Mouse (Mus musculus) limb, embryonic 10.5 days (tissue): Measurements from ENCODE around the gene Grik3. TPM values are rescaled to one million over a fixed set of nuclear protein-coding genes. Genes with fewer than 3 reads are reported as not detected.

ENCODE experiments used
- DNase-seq: peaks from one replicate; pipeline ENCODE4 v3.0.0-alpha.2; 2017; ENCODE audit warnings: low spot score
- H3K27ac ChIP-seq: fragments of 300-500 bp; sonication (generic); 2 replicates; pipeline ENCODE4 v1.5.1; 2016; ENCODE audit warnings: mild to moderate bottlenecking
- H3K27me3 ChIP-seq: fragments of 300-500 bp; sonication (generic); 2 replicates; pipeline ENCODE4 v1.6.1; 2016; ENCODE audit warnings: low read depth, mild to moderate bottlenecking; ENCODE audit not compliant: poor library complexity, severe bottlenecking
- H3K36me3 ChIP-seq: fragments of 300-500 bp; sonication (generic); 2 replicates; pipeline ENCODE4 v1.6.1; 2016; ENCODE audit warnings: mild to moderate bottlenecking, moderate library complexity
- H3K4me1 ChIP-seq: fragments of 300-500 bp; sonication (generic); 2 replicates; pipeline ENCODE4 v1.6.1; 2016
- H3K4me3 ChIP-seq: fragments of 300-500 bp; sonication (generic); 2 replicates; pipeline ENCODE4 v1.5.1; 2016; ENCODE audit warnings: mild to moderate bottlenecking, moderate library complexity
- H3K9me3 ChIP-seq: fragments of 300-500 bp; sonication (generic); replicated peaks from 2 replicates; pipeline ENCODE4 v1.6.1; 2016; ENCODE audit warnings: mild to moderate bottlenecking
- WGBS: fragments of 180-500 bp; shearing (Covaris S2); methylation state at CpG from one replicate; pipeline ENCODE4 v1.1.7; 2016; 5-methylcytosine and 5-hydroxymethylcytosine counted together
- polyA plus RNA-seq: library from polyadenylated mRNA; unstranded; fragments of >200 nt; fragmentation: Nextera tagmentation; extraction: Ambion mirVana; gene quantifications from 2 replicates; pipeline ENCODE4 v1.2.1, GENCODE M21; 2016

Gene Grik3
- polyA plus RNA-seq: 0.01 TPM in 1 of 2 replicates, not detected in the other

DNA sequence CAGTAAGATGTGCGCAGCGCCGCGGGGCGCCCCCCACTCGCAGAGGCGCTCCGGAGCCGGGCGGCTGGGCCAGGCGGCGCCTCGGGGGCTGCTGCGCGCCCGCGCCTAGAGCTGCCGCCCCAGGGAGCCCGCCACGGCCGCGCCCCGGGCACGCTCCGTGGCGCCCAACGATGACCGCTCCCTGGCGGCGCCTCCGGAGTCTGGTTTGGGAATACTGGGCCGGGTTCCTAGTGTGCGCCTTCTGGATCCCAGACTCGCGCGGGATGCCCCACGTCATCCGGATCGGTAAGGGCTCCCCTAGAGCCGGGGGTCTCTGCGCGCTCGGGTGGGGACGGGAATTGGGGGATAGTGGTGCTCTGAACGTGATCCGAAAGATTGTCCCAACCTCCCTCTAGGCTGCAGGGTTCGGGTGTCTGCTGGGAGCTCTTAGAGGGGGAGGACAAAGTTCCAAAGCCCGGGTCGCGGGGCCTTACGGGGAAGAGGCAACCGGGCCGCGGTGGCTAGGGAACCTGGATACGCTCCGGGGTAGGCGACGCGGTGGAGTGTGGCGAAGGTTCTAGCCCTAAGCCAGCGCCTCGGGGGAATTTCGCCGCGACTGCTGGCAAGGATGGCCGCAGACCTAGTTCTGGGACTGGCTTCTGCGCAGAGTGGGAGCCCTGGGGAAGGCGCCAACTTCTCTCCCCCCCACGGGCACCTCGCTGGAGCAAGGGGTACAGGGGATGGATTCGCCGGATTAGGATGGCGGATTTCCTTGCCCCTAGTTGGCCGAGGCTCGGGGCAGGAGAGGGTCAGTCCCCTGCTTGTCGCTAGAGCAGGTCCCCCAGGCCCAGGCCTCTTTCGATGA lies at the start of gene Grik3:
TSS of gene Grik3 (plus strand) at position 40 of the 844 bp plus-strand sequence.
- peaks cover 39% of the 10 kb centered on the region for H3K4me1 ChIP-seq
- under 1% methylated on average over 76 of the region's 77 CpGs for whole genome bisulfite sequencing
- no peaks in the 10 kb centered on the region for H3K36me3 ChIP-seq
- no peak within 1 kb of the TSS for H3K27ac ChIP-seq
- peak; percentile 54 for DNase-seq
- no peaks in the 10 kb centered on the region for H3K9me3 ChIP-seq
- H3K27me3 ChIP-seq: peaks cover 100% of the 10 kb centered on the region
- peak within 1 kb of the TSS; percentile 40 for H3K4me3 ChIP-seq

DNA sequence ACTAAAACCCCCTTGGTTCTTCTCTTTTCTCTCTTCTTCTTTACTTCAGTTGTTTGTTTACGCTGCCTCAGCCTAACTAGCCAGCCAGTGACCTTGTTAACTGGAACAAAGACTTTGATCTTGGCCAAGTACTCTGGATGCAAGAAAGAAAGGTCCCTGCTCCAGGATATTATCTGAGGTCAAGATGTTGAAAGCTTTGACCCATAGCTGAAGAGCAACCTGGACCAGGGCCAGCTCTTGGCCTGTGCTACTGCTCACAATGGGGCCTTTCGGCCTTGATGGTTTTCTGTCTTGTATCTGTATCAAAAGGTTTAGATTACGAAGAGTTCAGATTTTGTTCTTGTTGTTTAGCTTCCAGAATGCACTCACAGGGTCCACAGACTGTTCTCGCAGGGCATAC lies 48.7 kb upstream of the Grik3 start:
- no peaks in the 10 kb centered on the region for H3K9me3 ChIP-seq
- 87% methylated on average over 4 of the region's 4 CpGs for WGBS
- peaks cover 6% of the 10 kb centered on the region; the same call in 1 of the 2 replicates for H3K4me1 ChIP-seq
- no peak for DNase-seq
- no peak overlapping the region for H3K27ac ChIP-seq
- no peak overlapping the region for H3K4me3 ChIP-seq
- H3K36me3 ChIP-seq: no peaks in the 10 kb centered on the region
- H3K27me3 ChIP-seq: peaks cover 15% of the 10 kb centered on the region

DNA sequence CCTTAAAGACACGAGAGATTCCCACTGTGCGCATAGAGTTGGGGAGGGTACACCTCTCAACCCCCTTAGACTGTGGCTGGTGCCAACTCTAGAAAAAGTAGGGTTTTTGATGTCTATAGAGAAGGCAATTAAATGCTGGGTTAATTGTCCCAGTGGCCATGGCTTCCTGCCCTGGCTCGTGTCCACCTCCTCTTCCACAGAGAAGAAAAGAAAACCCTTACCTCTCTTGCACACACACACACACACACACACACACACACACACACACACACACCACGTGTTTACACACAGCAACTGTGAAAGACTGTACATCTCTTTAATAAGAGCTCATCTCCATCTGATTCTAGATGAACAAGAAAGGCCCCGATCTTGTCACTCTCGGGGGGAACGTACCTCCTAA lies 46.1 kb upstream of the Grik3 start:
- H3K27ac ChIP-seq: no peak overlapping the region
- H3K4me3 ChIP-seq: no peak overlapping the region
- 90% methylated on average over 7 of the region's 7 CpGs for WGBS
- peaks cover 15% of the 10 kb centered on the region for H3K27me3 ChIP-seq
- DNase-seq: no peak
- H3K9me3 ChIP-seq: no peaks in the 10 kb centered on the region
- H3K4me1 ChIP-seq: peaks cover 12% of the 10 kb centered on the region; the same call in 1 of the 2 replicates
- no peaks in the 10 kb centered on the region for H3K36me3 ChIP-seq

DNA sequence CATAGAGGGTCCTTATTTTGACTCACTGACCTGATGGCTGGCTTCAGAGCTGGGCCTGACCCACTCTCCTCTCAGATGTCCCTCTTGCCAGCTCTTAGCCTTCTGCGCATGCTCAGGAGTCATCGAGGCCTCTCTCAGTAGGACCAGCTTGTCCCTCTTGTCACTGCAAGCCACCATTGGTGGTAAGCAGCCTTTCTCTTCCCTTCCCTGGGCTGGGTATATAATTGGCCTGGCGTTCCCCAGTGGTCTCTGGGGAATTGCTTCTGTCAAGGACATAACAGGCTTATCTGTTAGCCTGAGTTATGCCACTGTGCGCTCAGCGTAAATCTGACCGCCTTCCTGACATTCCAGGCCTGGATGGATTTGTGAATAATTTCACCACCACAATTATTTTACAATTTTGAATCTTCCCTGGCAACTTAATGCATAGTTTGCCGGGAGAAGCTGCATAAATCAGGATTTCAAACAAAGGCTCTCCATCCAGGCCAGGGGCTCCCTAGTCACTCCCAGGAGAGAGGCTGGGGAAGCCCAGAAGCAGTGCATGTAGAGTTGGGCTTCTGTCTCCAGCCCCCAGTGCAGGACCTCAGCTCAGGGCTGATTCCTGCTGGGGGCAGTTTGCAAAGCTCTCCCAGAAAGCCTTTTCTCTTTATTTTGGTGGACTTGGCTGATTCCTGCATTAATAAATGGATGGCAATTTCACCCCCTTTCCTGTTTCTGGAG lies 39.7 kb upstream of the Grik3 start:
- DNase-seq: no peak
- H3K27me3 ChIP-seq: peaks cover 38% of the 10 kb centered on the region
- no peak overlapping the region for H3K4me3 ChIP-seq
- H3K27ac ChIP-seq: no peak overlapping the region
- H3K36me3 ChIP-seq: no peaks in the 10 kb centered on the region
- WGBS: 69% methylated on average over 7 of the region's 7 CpGs
- H3K4me1 ChIP-seq: peaks cover 6% of the 10 kb centered on the region; the same call in 1 of the 2 replicates
- H3K9me3 ChIP-seq: no peaks in the 10 kb centered on the region

DNA sequence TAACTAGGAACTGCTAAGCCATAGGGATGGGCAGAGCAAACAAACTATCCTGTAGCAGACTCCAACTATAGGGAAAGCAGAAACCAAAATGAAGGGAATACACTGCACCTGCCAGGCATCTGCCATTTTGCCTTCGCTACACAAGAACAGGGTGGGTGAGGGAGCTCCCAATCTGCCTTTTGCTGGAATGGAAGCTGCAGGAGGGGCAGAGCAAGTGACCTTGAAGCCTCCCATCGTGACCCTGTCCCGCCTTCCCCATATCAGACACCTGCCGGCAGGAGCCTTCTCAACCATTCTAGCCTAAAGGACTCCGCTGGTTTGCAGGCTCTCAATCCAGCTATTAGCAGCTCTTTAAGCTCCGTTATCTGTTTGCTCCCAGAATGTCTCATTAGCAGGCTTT lies 38.7 kb upstream of the Grik3 start:
- no peaks in the 10 kb centered on the region for H3K36me3 ChIP-seq
- no peak for DNase-seq
- H3K4me3 ChIP-seq: no peak overlapping the region
- H3K4me1 ChIP-seq: peaks cover 12% of the 10 kb centered on the region; the same call in 1 of the 2 replicates
- no peaks in the 10 kb centered on the region for H3K9me3 ChIP-seq
- peaks cover 49% of the 10 kb centered on the region for H3K27me3 ChIP-seq
- WGBS: 43% methylated on average over 6 of the region's 6 CpGs
- no peak overlapping the region for H3K27ac ChIP-seq

DNA sequence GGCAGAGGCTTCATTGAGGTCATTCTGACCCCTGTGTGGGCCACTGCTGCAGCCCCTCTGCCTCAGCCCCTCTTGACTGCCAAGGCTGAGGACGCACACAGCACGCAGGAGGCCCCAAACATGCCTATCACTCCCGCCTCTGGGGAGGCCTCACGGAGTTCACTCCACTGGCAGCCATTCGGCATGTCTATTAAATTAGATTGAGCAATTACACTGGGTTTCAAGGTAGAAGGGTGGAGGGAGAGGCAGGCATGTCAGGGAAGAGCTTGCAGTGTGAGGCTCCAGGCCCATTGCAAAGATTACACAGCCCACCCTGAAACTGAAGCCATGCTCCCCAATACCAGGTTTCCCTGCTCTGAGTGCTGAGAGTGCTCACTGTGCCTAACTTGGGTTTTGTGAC lies 34.0 kb upstream of the Grik3 start:
- no peak for DNase-seq
- WGBS: 58% methylated on average over 5 of the region's 5 CpGs
- H3K27ac ChIP-seq: 0 out of 2 replicates have a peak overlapping the region, but pooled peaks have one; percentile 26
- no peaks in the 10 kb centered on the region for H3K9me3 ChIP-seq
- H3K4me1 ChIP-seq: peaks cover 32% of the 10 kb centered on the region
- peaks cover 87% of the 10 kb centered on the region for H3K27me3 ChIP-seq
- no peak overlapping the region for H3K4me3 ChIP-seq
- H3K36me3 ChIP-seq: no peaks in the 10 kb centered on the region

GRCm38 (mm10) chr4:125457152-125458093 lies 33.1 kb upstream of the Grik3 start:
- no peak overlapping the region for H3K4me3 ChIP-seq
- H3K27me3 ChIP-seq: peaks cover 82% of the 10 kb centered on the region
- H3K9me3 ChIP-seq: no peaks in the 10 kb centered on the region
- no peak overlapping the region for H3K27ac ChIP-seq
- DNase-seq: no peak
- WGBS: 27% methylated on average over 11 of the region's 11 CpGs
- no peaks in the 10 kb centered on the region for H3K36me3 ChIP-seq
- H3K4me1 ChIP-seq: peaks cover 32% of the 10 kb centered on the region

DNA sequence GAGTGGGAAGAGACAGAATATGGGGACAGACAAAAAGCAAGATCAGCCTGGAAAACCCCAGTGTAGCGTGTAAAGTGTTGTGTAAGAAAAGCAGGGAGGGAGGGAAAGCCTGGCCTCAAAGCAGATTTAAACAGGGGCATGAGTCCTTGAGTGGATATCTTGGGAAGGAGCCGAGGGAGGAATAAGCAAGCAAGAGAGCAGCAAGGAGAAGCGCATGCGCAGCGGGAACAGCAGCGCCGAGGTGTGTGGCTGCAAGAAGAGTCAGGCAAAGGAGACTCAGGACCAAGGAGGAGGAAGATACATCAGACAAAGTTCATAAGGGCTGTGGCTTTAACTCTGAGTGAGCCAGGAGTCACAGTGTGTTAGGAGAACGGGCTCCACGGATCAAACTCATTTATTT lies 30.7 kb upstream of the Grik3 start:
- no peak overlapping the region for H3K4me3 ChIP-seq
- DNase-seq: no peak
- H3K27ac ChIP-seq: no peak overlapping the region
- H3K36me3 ChIP-seq: no peaks in the 10 kb centered on the region
- peaks cover 32% of the 10 kb centered on the region for H3K4me1 ChIP-seq
- peaks cover 69% of the 10 kb centered on the region for H3K27me3 ChIP-seq
- WGBS: 75% methylated on average over 9 of the region's 9 CpGs
- H3K9me3 ChIP-seq: no peaks in the 10 kb centered on the region

DNA sequence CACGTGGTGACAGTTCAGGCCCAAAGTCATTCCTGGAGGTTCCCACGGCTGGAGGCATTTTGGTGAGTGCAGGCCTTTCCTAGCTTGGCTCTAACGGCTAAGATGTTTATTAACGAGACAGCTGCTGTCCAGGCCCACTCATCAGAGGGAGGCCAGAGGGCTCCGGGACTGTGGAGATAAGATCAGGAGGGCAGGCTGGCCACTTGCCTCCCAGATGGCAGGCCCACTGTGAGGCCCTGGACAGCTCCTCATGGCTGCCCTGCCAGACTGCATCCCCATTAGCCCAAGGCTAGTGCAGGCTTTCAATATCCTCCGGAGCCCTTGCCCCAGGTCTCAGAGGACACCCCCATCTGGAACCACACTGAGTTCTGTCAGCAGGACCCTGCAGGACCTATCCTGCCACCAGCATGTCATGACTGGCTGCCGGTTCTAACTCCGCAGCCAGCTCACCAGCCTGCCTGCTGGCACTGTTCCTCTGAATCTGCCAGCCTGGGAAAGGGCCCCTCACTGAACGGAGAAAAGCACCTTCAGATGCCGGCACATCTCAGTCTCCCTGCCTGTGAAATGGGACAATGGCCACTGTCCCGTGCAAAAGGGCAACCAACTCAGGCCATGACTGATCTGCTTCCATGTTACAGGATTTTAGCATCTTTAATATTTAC lies 20.7 kb upstream of the Grik3 start:
- H3K27ac ChIP-seq: no peak overlapping the region
- no peak for DNase-seq
- 42% methylated on average over 11 of the region's 11 CpGs for WGBS
- peaks cover 5% of the 10 kb centered on the region; the same call in 1 of the 2 replicates for H3K4me1 ChIP-seq
- peaks cover 10% of the 10 kb centered on the region; the same call in 1 of the 2 replicates for H3K27me3 ChIP-seq
- no peak overlapping the region for H3K4me3 ChIP-seq
- H3K9me3 ChIP-seq: no peaks in the 10 kb centered on the region
- no peaks in the 10 kb centered on the region for H3K36me3 ChIP-seq

GRCm38 (mm10) chr4:125474903-125475302 lies 15.6 kb upstream of the Grik3 start:
- no peak for DNase-seq
- WGBS: 82% methylated on average over 4 of the region's 4 CpGs
- H3K4me1 ChIP-seq: peaks cover 3% of the 10 kb centered on the region; the same call in 1 of the 2 replicates
- H3K36me3 ChIP-seq: no peaks in the 10 kb centered on the region
- no peak overlapping the region for H3K27ac ChIP-seq
- no peaks in the 10 kb centered on the region for H3K9me3 ChIP-seq
- peaks cover 35% of the 10 kb centered on the region for H3K27me3 ChIP-seq
- H3K4me3 ChIP-seq: no peak overlapping the region

DNA sequence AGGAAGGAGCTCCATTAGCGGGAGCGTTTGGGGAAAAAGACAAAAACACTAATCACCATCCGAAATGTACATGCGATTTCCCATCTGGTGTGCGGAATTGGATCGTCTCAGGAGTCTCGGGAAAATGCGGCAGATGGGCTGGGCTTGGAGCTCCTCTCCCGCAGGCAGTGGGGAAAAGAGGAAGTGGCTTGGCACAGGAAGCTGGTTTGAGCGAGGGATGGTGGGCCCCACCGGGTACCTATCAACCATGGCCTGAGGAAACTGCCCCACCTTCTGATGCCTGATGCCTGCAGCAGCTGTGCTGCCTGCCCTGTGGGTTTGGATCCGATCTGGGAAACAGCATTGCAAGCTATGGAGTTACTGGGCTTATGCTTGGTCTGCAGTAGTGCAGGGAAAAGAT lies 12.4 kb upstream of the Grik3 start:
- DNase-seq: no peak
- H3K27me3 ChIP-seq: peaks cover 67% of the 10 kb centered on the region
- 42% methylated on average over 12 of the region's 12 CpGs for WGBS

GRCm38 (mm10) chr4:125481256-125481655 lies 9.2 kb upstream of the Grik3 start:
- Histone ChIP-seq H3K27me3 (peaks cover 99% of the 10 kb centered on the region), H3K36me3 (no peaks in the 10 kb centered on the region), H3K4me3 (no peak overlapping the region), H3K9me3 (no peaks in the 10 kb centered on the region), H3K27ac (no peak overlapping the region), H3K4me1 (peaks cover 3% of the 10 kb centered on the region; the same call in 1 of the 2 replicates)
- whole genome bisulfite sequencing: 28% methylated on average over 3 of the region's 3 CpGs
- no peak for DNase-seq

More for the DNA sequence above, 12.4 kb upstream of the Grik3 start:
- Histone ChIP-seq H3K4me1 (peaks cover 3% of the 10 kb centered on the region; the same call in 1 of the 2 replicates), H3K27ac (no peak overlapping the region), H3K4me3 (no peak overlapping the region), H3K36me3 (no peaks in the 10 kb centered on the region), H3K9me3 (no peaks in the 10 kb centered on the region)
